29 mouse cellular contexts compared by ENCODE assay signal in genomic region chr2:76342146-76342545, GRCm38 (mm10). TPM values are rescaled to one million over a fixed set of nuclear protein-coding genes. Genes with fewer than 3 reads are reported as not detected.
DNase-seq lines count a peak whose midpoint lies in the region; ATAC-seq and TF ChIP-seq lines count a peak whose summit lies in the region.
"Had no signal": no experiment of that assay in that cellular context is flagged by ENCODE, and none has a peak within 500 bp of the region (broad histone marks: within the 10 kb centered on the region; RNA-seq: fewer than 3 reads in every experiment).

No protein-coding gene starts in this region.

- no peak overlapping the region for H3K27ac ChIP-seq in hindbrain, postnatal 0 days
- no peak overlapping the region for H3K27ac ChIP-seq in hindbrain, embryonic 16.5 days (ENCODE audit: low read depth, low read length)
- H3K27ac ChIP-seq: embryonic facial prominence, embryonic 12.5 days; embryonic facial prominence, embryonic 15.5 days; gastrocnemius, adult 2 months; heart, embryonic 13.5 days; hindbrain, embryonic 14.5 days; intestine, embryonic 15.5 days had no signal

- TF ChIP-seq CTCF in hindbrain, postnatal 0 days (IDR thresholded peaks at IDR 0.05; ENCODE audit: low read depth) = no peak

- no peaks in the 10 kb centered on the region for H3K4me1 ChIP-seq in hindbrain, postnatal 0 days (ENCODE audit: insufficient read depth, low read length)
- H3K4me1 ChIP-seq in hindbrain, embryonic 16.5 days (ENCODE audit: control insufficient read depth, insufficient read depth, low read depth, low read length) = peaks cover 6% of the 10 kb centered on the region
- H3K4me1 ChIP-seq: intestine, embryonic 15.5 days had no signal

- no peaks in the 10 kb centered on the region for H3K9me3 ChIP-seq in hindbrain, postnatal 0 days (ENCODE audit: low read length)
- H3K9me3 ChIP-seq in hindbrain, embryonic 16.5 days (ENCODE audit: control insufficient read depth, low read length) = no peaks in the 10 kb centered on the region
- H3K9me3 ChIP-seq: embryonic facial prominence, embryonic 12.5 days; embryonic facial prominence, embryonic 15.5 days; heart, embryonic 13.5 days; intestine, embryonic 15.5 days had no signal

- H3K4me2 ChIP-seq in hindbrain, postnatal 0 days (ENCODE audit: low read depth, low read length) = no peak overlapping the region
- H3K4me2 ChIP-seq in hindbrain, embryonic 16.5 days (ENCODE audit: low read length) = no peak overlapping the region
- H3K4me2 ChIP-seq: embryonic facial prominence, embryonic 12.5 days; embryonic facial prominence, embryonic 15.5 days; heart, embryonic 13.5 days; hindbrain, embryonic 14.5 days; intestine, embryonic 15.5 days had no signal

- 69% methylated on average over 9 of the region's 9 CpGs for WGBS in hindbrain, postnatal 0 days
- WGBS in hindbrain, embryonic 16.5 days = 87% methylated on average over 9 of the region's 9 CpGs

- no peak overlapping the region for H3K9ac ChIP-seq in hindbrain, postnatal 0 days (replicated peaks; ENCODE audit: low read length)
- H3K9ac ChIP-seq in hindbrain, embryonic 16.5 days (ENCODE audit: low read depth, low read length) = no peak overlapping the region
- H3K9ac ChIP-seq: embryonic facial prominence, embryonic 12.5 days; embryonic facial prominence, embryonic 15.5 days; forebrain, postnatal 0 days; heart, embryonic 13.5 days; hindbrain, embryonic 14.5 days; intestine, embryonic 15.5 days had no signal

- DNase-seq in cerebellum, adult 11 months = no peak
- peak; percentile 11 for DNase-seq in cerebellum, adult 9-11 months
- DNase-seq in cerebellum, adult 18-20 months = no peak
- peak; percentile 28 for DNase-seq in hindbrain, postnatal 0 days (ENCODE audit: low spot score)
- DNase-seq in adrenal gland, postnatal 36 days = no peak
- DNase-seq: adrenal gland, adult 8-10 months; adrenal gland, postnatal 25 days; forebrain, postnatal 0 days; gastrocnemius, adult 2 months; gastrocnemius, postnatal 14 days; heart, adult 18-20 months; heart, postnatal 14 days; heart, postnatal 4 days; kidney, adult 11 months; kidney, adult 9 months had no signal

- no peaks in the 10 kb centered on the region for H3K36me3 ChIP-seq in hindbrain, postnatal 0 days (ENCODE audit: insufficient read depth, low read length)
- H3K36me3 ChIP-seq in hindbrain, embryonic 16.5 days (ENCODE audit: control insufficient read depth, insufficient read depth, low read length) = no peaks in the 10 kb centered on the region
- H3K36me3 ChIP-seq: embryonic facial prominence, embryonic 12.5 days; embryonic facial prominence, embryonic 15.5 days; heart, embryonic 13.5 days; intestine, embryonic 15.5 days had no signal

- H3K27me3 ChIP-seq in hindbrain, postnatal 0 days (ENCODE audit: insufficient read depth, low read length) = no peaks in the 10 kb centered on the region
- peaks cover 4% of the 10 kb centered on the region for H3K27me3 ChIP-seq in hindbrain, embryonic 16.5 days (replicated peaks; ENCODE audit: control insufficient read depth, insufficient read depth, low read length)

- peak; percentile 26; the same call in 1 of the 2 replicates for ATAC-seq in cerebellum, adult (ENCODE audit: insufficient number of reproducible peaks, low FRiP score, low TSS enrichment)
- ATAC-seq in hindbrain, postnatal 0 days = no peak
- ATAC-seq in hindbrain, embryonic 16.5 days = no peak
- ATAC-seq: activated CD4-positive, CD25-positive, alpha-beta regulatory T cell, adult 4 months; forebrain, embryonic 14.5 days; forebrain, postnatal 0 days; intestine, embryonic 15.5 days had no signal

- no peak overlapping the region for H3K4me3 ChIP-seq in hindbrain, postnatal 0 days (ENCODE audit: low read length)
- H3K4me3 ChIP-seq in hindbrain, embryonic 16.5 days (ENCODE audit: low read length) = no peak overlapping the region
- H3K4me3 ChIP-seq: embryonic facial prominence, embryonic 12.5 days; embryonic facial prominence, embryonic 15.5 days; gastrocnemius, adult 2 months; heart, embryonic 13.5 days; intestine, embryonic 15.5 days had no signal

RNA-seq across cellular contexts. Expression of gene Pde11a, which starts 3.6 kb away (rescaled TPM):
- total RNA-seq in hindbrain, postnatal 0 days (2014; rRNA removed) = 0.58 and 3.1 TPM in 2 replicates
- polyA plus RNA-seq in hindbrain, postnatal 0 days (2015; fragmentation: Nextera tagmentation; extraction: Ambion mirVana) = 1.0 and 1.3 TPM in 2 replicates
- 1.2 TPM in 2 replicates for polyA plus RNA-seq in hindbrain, embryonic 16.5 days (2015; fragmentation: Nextera tagmentation; extraction: Ambion mirVana)
- total RNA-seq in adrenal gland, postnatal 36 days (2021) = under 1 TPM; 0.16 to 0.30 TPM
- total RNA-seq: common myeloid progenitor, adult 5-6 weeks had no signal

RNA-seq across cellular contexts. Expression of gene Cyct, which starts 18.1 kb away (rescaled TPM):
- total RNA-seq in hindbrain, postnatal 0 days (2014; rRNA removed) = not detected in 2 replicates
- 0.29 and 0.31 TPM in 2 replicates for polyA plus RNA-seq in hindbrain, postnatal 0 days (2015; fragmentation: Nextera tagmentation; extraction: Ambion mirVana)
- not detected in 2 replicates for polyA plus RNA-seq in hindbrain, embryonic 16.5 days (2015; fragmentation: Nextera tagmentation; extraction: Ambion mirVana)
- not detected for total RNA-seq in adrenal gland, postnatal 36 days (2021)
- total RNA-seq: adrenal gland, adult 8-10 months; adrenal gland, postnatal 25 days; common myeloid progenitor, adult 5-6 weeks; forebrain, postnatal 0 days; gastrocnemius, adult 2 months; gastrocnemius, postnatal 14 days; gastrocnemius, postnatal 4 days; heart, postnatal 14 days had no signal
- polyA plus RNA-seq: activated CD4-positive, CD25-positive, alpha-beta regulatory T cell, adult 4 months; embryonic facial prominence, embryonic 12.5 days; embryonic facial prominence, embryonic 15.5 days; forebrain, embryonic 11.5 days; forebrain, embryonic 14.5 days; frontal cortex, adult 2 months; hindbrain, embryonic 11.5 days; intestine, embryonic 15.5 days had no signal

RNA-seq across cellular contexts. Expression of gene Rbm45, which starts 27.6 kb away (rescaled TPM):
- total RNA-seq in hindbrain, postnatal 0 days (2014; rRNA removed) = 27.1 and 32.6 TPM in 2 replicates
- 15.1 and 15.3 TPM in 2 replicates for polyA plus RNA-seq in hindbrain, postnatal 0 days (2015; fragmentation: Nextera tagmentation; extraction: Ambion mirVana)
- polyA plus RNA-seq in hindbrain, embryonic 16.5 days (2015; fragmentation: Nextera tagmentation; extraction: Ambion mirVana) = 12.0 and 16.2 TPM in 2 replicates
- 10 to 100 TPM; 44.9 to 56.7 TPM for total RNA-seq in adrenal gland, postnatal 36 days (2021)

Comparison
In these comparisons a context has a peak if more than half of its experiments do, and no peak if none do; other contexts are left out.
1. DNase-seq: peak in cerebellum, adult 9-11 months (single experiment) and hindbrain, postnatal 0 days (single experiment); none in cerebellum, adult 11 months (single experiment), cerebellum, adult 18-20 months (0 of 2) and adrenal gland, postnatal 36 days (0 of 2).